ENCODE assay signal across 10 mouse cellular contexts in genomic region chr7:67044121-67044817, GRCm38 (mm10).
DNase-seq lines count a peak whose midpoint lies in the region; ATAC-seq and TF ChIP-seq lines count a peak whose summit lies in the region.
"Had no signal": no experiment of that assay in that cellular context is flagged by ENCODE, and none has a peak within 500 bp of the region (broad histone marks: within the 10 kb centered on the region; RNA-seq: fewer than 3 reads in every experiment).

No protein-coding gene starts in this region.

- intact Hi-C loops in gastrocnemius, postnatal 14 days (cut with DNase I; ENCODE audit: low total_unique reads), result no loop called here
- intact Hi-C loops in heart, postnatal 10 days (cut with DNase I), result no loop called here

- H3K4me3 ChIP-seq in layer of hippocampus, adult 2 months, result no peak overlapping the region
- H3K4me3 ChIP-seq in brown adipose tissue, adult 24 weeks (ENCODE audit: insufficient read depth, low read depth, low read length), result peak overlapping the region; percentile 19; the same call in 1 of the 2 replicates
- no peak overlapping the region for H3K4me3 ChIP-seq in hindbrain, embryonic 13.5 days
- H3K4me3 ChIP-seq: embryonic facial prominence, embryonic 12.5 days had no signal

- H3K9me3 ChIP-seq in hindbrain, embryonic 13.5 days, result no peaks in the 10 kb centered on the region
- H3K9me3 ChIP-seq: embryonic facial prominence, embryonic 12.5 days had no signal

- H3K27ac ChIP-seq in layer of hippocampus, adult 2 months, result peak overlapping the region; percentile 53
- peak overlapping the region; percentile 38; the same call in 1 of the 2 replicates for H3K27ac ChIP-seq in brown adipose tissue, adult 24 weeks (replicated peaks; ENCODE audit: low read depth, low read length)
- H3K27ac ChIP-seq in hindbrain, embryonic 13.5 days, result no peak overlapping the region
- H3K27ac ChIP-seq: embryonic facial prominence, embryonic 12.5 days had no signal

- H3K4me1 ChIP-seq in brown adipose tissue, adult 24 weeks (ENCODE audit: control insufficient read depth, insufficient read depth, insufficient read length, low read length), result no peaks in the 10 kb centered on the region
- no peaks in the 10 kb centered on the region for H3K4me1 ChIP-seq in hindbrain, embryonic 13.5 days (replicated peaks)
- H3K4me1 ChIP-seq: embryonic facial prominence, embryonic 12.5 days had no signal

- no peak for ATAC-seq in hindbrain, embryonic 13.5 days (ENCODE audit: low FRiP score)

- H3K27me3 ChIP-seq in hindbrain, embryonic 13.5 days, result no peaks in the 10 kb centered on the region
- H3K27me3 ChIP-seq: embryonic facial prominence, embryonic 12.5 days had no signal

- DNase-seq in layer of hippocampus, adult 2 months (ENCODE audit: low spot score in 2 of 2), result no peak
- no peak for DNase-seq in layer of hippocampus, postnatal 10 days (ENCODE audit: low spot score in 2 of 2)
- DNase-seq in gastrocnemius, postnatal 14 days, result peak; percentile 36
- peak; percentile 76 to 77 for DNase-seq in heart, postnatal 10 days
- DNase-seq in cerebellum, postnatal 25 days, result no peak
- DNase-seq: cerebellum, adult 8-10 months; kidney, postnatal 36 days had no signal

- H3K4me2 ChIP-seq in hindbrain, embryonic 13.5 days, result no peak overlapping the region
- H3K4me2 ChIP-seq: embryonic facial prominence, embryonic 12.5 days had no signal

- no peak overlapping the region for H3K9ac ChIP-seq in hindbrain, embryonic 13.5 days
- H3K9ac ChIP-seq: embryonic facial prominence, embryonic 12.5 days had no signal

- 76% methylated on average over 15 of the region's 15 CpGs for WGBS in hindbrain, embryonic 13.5 days

- no peak for TF ChIP-seq CTCF in layer of hippocampus, adult 2 months (conservative IDR thresholded peaks at IDR 0.05)

- no peaks in the 10 kb centered on the region for H3K36me3 ChIP-seq in hindbrain, embryonic 13.5 days
- H3K36me3 ChIP-seq: embryonic facial prominence, embryonic 12.5 days had no signal

Comparison
In these comparisons a context has a peak if more than half of its experiments do, and no peak if none do; other contexts are left out.
1. DNase-seq: peak in gastrocnemius, postnatal 14 days (single experiment) and heart, postnatal 10 days (2 of 2); none in layer of hippocampus, adult 2 months (0 of 2), layer of hippocampus, postnatal 10 days (0 of 2) and cerebellum, postnatal 25 days (0 of 2).